Mouse (Mus musculus) midbrain, embryonic 11.5 days (tissue): ENCODE data around the gene Tead3. TPM values are rescaled to one million over a fixed set of nuclear protein-coding genes. Genes with fewer than 3 reads are reported as not detected.

Experiments
- ATAC-seq: fragments of 200-750 bp; cut with Nextera tagmentation; 2 replicates; pipeline ENCODE4 v1.8.0; 2017; ENCODE audit warnings: moderate TSS enrichment, moderate library complexity; ENCODE audit not compliant: low FRiP score
- DNase-seq: peaks from one replicate; pipeline ENCODE4 v3.0.0; 2015; ENCODE audit warnings: low spot score; ENCODE audit errors: missing footprints
- H3K27ac ChIP-seq: fragments of 300-500 bp; sonication (generic); 2 replicates; pipeline ENCODE4 v1.5.1; 2014; ENCODE audit warnings: low read depth, low read length
- H3K27me3 ChIP-seq: fragments of 300-500 bp; sonication (generic); 2 replicates; pipeline ENCODE4 v1.6.1; 2014; ENCODE audit warnings: mild to moderate bottlenecking, low read length, moderate library complexity, mixed read lengths; ENCODE audit not compliant: control insufficient read depth, insufficient read depth
- H3K36me3 ChIP-seq: fragments of 300-500 bp; sonication (generic); 2 replicates; pipeline ENCODE4 v1.6.1; 2014; ENCODE audit warnings: mild to moderate bottlenecking, low read length, moderate library complexity, mixed read lengths; ENCODE audit not compliant: control insufficient read depth, insufficient read depth
- H3K4me1 ChIP-seq: fragments of 300-500 bp; sonication (generic); 2 replicates; pipeline ENCODE4 v1.6.1; 2014; ENCODE audit warnings: low read length; ENCODE audit not compliant: control insufficient read depth, insufficient read depth
- H3K4me2 ChIP-seq: fragments of 300-500 bp; sonication (generic); 2 replicates; pipeline ENCODE4 v1.6.1; 2014; ENCODE audit warnings: mild to moderate bottlenecking, moderate library complexity
- H3K4me3 ChIP-seq: fragments of 300-500 bp; sonication (generic); 2 replicates; pipeline ENCODE4 v1.5.1; 2014; ENCODE audit warnings: low read depth, low read length
- H3K9ac ChIP-seq: fragments of 300-500 bp; sonication (generic); 2 replicates; pipeline ENCODE4 v1.6.1; 2014; ENCODE audit warnings: low read length
- H3K9me3 ChIP-seq: fragments of 300-500 bp; sonication (generic); 2 replicates; pipeline ENCODE4 v1.6.1; 2016; ENCODE audit warnings: low read length; ENCODE audit not compliant: control insufficient read depth
- WGBS: fragments of 180-500 bp; shearing (Covaris S2); extraction: QIAGEN DNeasy Blood & Tissue Kit; methylation state at CpG from one replicate; pipeline ENCODE4 v1.1.7; 2014; 5-methylcytosine and 5-hydroxymethylcytosine counted together
- polyA plus RNA-seq: library from polyadenylated mRNA; unstranded; fragments of >200 nt; fragmentation: Nextera tagmentation; extraction: Ambion mirVana; gene quantifications from 2 replicates; pipeline ENCODE4 v1.2.1, GENCODE M21; 2014

Tead3 gene
- polyA plus RNA-seq, 1 experiment from 2014 or later: 3.5 TPM

DNA sequence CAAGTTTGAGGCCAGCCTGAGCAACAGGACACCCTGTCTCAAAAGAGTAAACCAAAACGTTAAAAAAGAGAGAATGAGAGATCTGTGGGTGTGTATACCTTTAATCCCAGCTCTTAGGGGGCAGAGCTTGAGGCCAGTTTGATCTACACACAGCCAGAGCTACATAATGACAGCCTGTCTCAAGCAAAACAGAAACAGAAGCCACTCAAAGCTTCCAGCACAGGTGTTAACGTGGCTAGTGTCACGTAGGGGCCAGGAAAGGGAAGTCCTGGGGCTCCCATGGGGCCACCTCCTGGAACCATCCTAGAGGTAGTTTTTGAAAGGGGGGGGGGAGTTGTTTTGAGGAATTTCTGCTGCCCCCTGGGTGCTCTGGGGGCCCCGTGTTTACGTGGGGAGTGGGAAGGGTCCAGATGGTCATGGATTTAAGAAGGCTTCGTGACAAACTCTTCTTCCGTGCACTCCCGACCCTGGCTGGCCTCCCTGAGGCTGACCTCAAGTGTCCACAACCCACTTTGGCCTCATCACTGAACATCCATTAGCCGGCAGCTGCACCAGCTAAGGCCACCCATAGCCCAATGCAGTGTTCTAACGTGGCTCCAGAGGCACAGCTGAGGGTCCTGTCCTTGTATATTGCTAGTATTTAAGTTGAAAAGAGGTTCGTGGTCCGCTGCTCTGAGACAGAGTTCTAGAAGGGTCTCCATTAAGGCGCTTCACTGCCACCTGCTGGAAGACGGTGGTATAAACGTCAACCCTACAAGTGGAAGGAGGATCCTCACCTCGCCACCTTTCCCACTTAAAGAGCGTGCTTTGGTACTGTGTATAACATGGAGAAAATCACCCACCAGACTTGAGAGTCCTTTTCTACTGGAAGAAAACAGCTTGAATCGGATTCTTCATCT lies 42.1 kb downstream of the Tead3 start:
- H3K9ac ChIP-seq: peak overlapping the region; percentile 16; the same call in 1 of the 2 replicates
- H3K9me3 ChIP-seq: no peaks in the 10 kb centered on the region
- no peak overlapping the region for H3K4me3 ChIP-seq
- H3K27me3 ChIP-seq: no peaks in the 10 kb centered on the region
- DNase-seq (peak; percentile 98), ATAC-seq (no peak)
- no peaks in the 10 kb centered on the region for H3K36me3 ChIP-seq
- H3K4me1 ChIP-seq: peaks cover 4% of the 10 kb centered on the region; the same call in 1 of the 2 replicates
- H3K27ac ChIP-seq: no peak overlapping the region
- 16% methylated on average over 18 of the region's 18 CpGs for WGBS
- no peak overlapping the region for H3K4me2 ChIP-seq

- ATAC-seq: no peak
- Histone ChIP-seq H3K9ac (no peak overlapping the region), H3K36me3 (no peaks in the 10 kb centered on the region), H3K4me2 (no peak overlapping the region), H3K27ac (no peak overlapping the region), H3K9me3 (no peaks in the 10 kb centered on the region), H3K4me1 (peaks cover 8% of the 10 kb centered on the region), H3K4me3 (no peak overlapping the region), H3K27me3 (no peaks in the 10 kb centered on the region)
- DNase-seq: no peak
- 54% methylated on average over 10 of the region's 10 CpGs for WGBS
Observed at GRCm38 (mm10) chr17:28305172-28305571, 45.4 kb downstream of the Tead3 start.

DNA sequence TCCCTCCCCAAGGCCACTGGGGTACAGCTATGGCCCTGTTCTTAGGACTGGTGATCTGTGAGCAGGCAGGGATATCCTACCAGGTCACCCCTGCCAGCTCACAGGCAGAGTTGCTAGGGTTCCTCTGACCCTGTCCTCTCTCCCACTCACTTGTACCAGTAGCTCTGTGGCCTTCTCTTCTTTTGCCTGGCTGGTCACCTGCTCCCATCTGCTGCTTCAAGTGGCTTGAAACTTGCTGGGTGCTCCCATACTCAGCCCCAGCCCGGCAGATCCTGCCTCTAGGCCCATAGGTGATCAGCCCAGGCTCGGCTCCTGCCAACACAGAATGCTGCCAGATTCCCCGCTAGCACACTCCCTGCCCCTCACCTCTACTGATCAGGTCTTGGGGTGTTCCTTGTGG lies 49.8 kb downstream of the Tead3 start:
- WGBS: 63% methylated on average over 3 of the region's 3 CpGs
- Histone ChIP-seq H3K9me3 (no peaks in the 10 kb centered on the region), H3K4me1 (peaks cover 10% of the 10 kb centered on the region), H3K9ac (peak overlapping the region; percentile 1; the same call in 1 of the 2 replicates), H3K4me3 (no peak overlapping the region), H3K27me3 (no peaks in the 10 kb centered on the region), H3K27ac (no peak overlapping the region), H3K36me3 (no peaks in the 10 kb centered on the region), H3K4me2 (no peak overlapping the region)
- ATAC-seq (no peak), DNase-seq (no peak)

DNA sequence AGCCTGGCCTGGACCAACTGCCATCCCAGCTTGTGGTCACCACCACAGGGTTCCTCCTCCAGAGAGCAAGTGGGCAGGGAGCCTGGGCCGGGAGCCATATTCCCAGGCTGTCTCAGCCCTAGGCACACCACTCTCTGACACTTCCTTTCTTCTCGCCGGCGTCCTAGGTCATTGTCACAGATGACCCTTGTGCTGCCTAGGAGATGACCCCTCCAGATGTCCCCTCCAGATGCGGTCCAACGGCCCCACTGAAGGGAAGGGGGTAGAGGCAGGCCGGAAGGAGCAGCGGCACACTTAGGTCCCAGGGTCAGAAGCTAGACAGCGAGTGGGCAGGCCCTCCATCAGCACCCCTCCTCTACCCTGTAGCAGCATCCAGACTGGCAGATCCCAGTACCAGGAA lies 50.3 kb downstream of the Tead3 start:
- Histone ChIP-seq H3K36me3 (no peaks in the 10 kb centered on the region), H3K4me3 (no peak overlapping the region), H3K27me3 (no peaks in the 10 kb centered on the region), H3K4me1 (peaks cover 10% of the 10 kb centered on the region), H3K27ac (no peak overlapping the region; the same call in 1 of the 2 replicates), H3K9me3 (no peaks in the 10 kb centered on the region), H3K9ac (peak overlapping the region; percentile 9; the same call in 1 of the 2 replicates), H3K4me2 (no peak overlapping the region)
- DNase-seq (no peak), ATAC-seq (no peak)
- WGBS: 24% methylated on average over 9 of the region's 9 CpGs

DNA sequence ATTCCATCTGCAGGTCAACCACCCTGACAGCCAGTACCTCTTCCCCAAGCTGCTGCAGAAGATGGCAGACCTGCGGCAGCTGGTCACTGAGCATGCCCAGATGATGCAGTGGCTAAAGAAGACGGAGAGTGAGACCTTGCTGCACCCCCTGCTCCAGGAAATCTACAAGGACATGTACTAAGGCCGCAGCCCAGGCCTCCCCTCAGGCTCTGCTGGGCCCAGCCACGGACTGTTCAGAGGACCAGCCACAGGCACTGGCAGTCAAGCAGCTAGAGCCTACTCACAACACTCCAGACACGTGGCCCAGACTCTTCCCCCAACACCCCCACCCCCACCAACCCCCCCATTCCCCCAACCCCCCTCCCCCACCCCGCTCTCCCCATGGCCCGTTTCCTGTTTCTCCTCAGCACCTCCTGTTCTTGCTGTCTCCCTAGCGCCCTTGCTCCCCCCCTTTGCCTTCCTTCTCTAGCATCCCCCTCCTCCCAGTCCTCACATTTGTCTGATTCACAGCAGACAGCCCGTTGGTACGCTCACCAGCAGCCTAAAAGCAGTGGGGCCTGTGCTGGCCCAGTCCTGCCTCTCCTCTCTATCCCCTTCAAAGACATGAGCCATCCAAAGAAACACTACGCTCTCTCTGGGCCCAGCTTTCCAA lies 50.8 kb downstream of the Tead3 start:
- H3K27ac ChIP-seq: no peak overlapping the region; the same call in 1 of the 2 replicates
- H3K9me3 ChIP-seq: no peaks in the 10 kb centered on the region
- no peaks in the 10 kb centered on the region for H3K27me3 ChIP-seq
- 52% methylated on average over 10 of the region's 11 CpGs for WGBS
- no peaks in the 10 kb centered on the region for H3K36me3 ChIP-seq
- peaks cover 10% of the 10 kb centered on the region for H3K4me1 ChIP-seq
- no peak overlapping the region for H3K4me2 ChIP-seq
- no peak overlapping the region for H3K4me3 ChIP-seq
- ATAC-seq (no peak), DNase-seq (no peak)
- H3K9ac ChIP-seq: 0 out of 2 replicates have a peak overlapping the region, but pooled peaks have one; percentile 24

DNA sequence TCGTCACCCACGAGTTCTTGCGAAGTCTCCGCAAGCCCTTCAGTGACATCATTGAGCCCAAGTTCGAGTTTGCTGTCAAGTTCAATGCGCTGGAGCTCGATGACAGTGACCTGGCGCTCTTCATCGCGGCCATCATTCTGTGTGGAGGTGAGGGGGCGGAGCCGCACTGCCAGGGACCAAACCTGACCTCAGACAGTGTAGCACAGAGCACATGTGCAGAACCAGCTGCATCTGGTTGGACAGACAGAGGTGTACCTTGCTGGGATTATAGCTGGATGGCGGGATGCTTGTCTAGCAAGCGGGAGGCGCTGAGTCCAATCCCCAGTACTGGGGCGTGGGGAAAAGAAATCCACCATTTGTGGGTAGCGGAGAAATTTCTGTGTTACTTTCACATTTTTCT lies 51.7 kb downstream of the Tead3 start:
- Histone ChIP-seq H3K4me3 (no peak overlapping the region), H3K9me3 (no peaks in the 10 kb centered on the region), H3K36me3 (no peaks in the 10 kb centered on the region), H3K27ac (no peak overlapping the region), H3K27me3 (no peaks in the 10 kb centered on the region), H3K4me1 (peaks cover 13% of the 10 kb centered on the region), H3K4me2 (no peak overlapping the region), H3K9ac (no peak overlapping the region)
- ATAC-seq (no peak), DNase-seq (no peak)
- WGBS: 94% methylated on average over 17 of the region's 17 CpGs

DNA sequence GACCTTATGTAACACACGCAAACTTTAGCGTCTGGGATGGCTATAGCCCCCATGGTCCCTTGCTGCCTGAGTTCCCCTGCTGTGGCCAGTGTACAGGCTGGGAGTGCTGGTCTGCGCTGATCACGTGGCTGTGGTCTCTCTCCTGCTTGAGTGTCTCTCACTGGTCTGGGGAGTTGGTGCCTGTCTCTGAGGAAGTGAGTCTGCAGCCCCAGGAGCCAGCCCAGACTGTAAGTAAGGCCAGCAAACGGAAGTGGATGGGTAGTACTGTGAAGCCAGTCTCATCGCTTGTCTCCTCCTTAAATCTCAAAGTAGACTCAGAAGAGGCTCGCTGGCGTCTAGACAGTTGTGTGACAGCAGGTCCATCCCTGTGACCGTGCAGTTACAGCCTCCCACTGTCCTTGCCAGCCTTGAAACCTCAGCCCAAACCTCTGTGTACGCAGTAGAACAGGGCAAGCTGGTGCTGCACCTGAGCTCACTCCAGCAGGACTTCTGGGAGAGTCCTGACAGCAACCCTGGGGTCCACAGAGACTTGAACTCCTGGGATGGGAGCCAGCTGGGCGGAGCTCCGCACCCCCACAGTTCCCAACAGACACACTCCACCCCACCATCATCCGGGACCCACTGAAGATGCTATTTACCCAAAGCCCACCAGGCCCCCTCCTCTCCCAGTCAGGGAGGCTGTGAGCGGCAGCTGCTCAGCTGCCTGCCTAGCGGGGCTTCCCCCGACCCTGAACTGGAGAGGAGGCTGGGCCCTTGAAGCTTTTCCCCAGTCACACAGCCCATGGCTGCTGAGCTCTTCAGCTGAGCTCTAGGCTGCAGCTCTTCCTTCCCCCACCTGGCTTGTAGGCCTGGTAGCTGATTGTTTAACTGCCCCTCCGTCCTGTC lies 55.9 kb downstream of the Tead3 start:
- Histone ChIP-seq H3K36me3 (no peaks in the 10 kb centered on the region), H3K4me1 (peaks cover 5% of the 10 kb centered on the region), H3K27me3 (no peaks in the 10 kb centered on the region), H3K4me3 (no peak overlapping the region), H3K27ac (no peak overlapping the region; the same call in 1 of the 2 replicates), H3K9ac (no peak overlapping the region), H3K9me3 (no peaks in the 10 kb centered on the region), H3K4me2 (no peak overlapping the region)
- ATAC-seq (no peak), DNase-seq (no peak)
- WGBS: 73% methylated on average over 17 of the region's 17 CpGs

- Histone ChIP-seq H3K36me3 (no peaks in the 10 kb centered on the region), H3K27me3 (no peaks in the 10 kb centered on the region), H3K4me1 (peaks cover 3% of the 10 kb centered on the region; the same call in 1 of the 2 replicates), H3K4me3 (no peak overlapping the region), H3K9ac (no peak overlapping the region), H3K9me3 (no peaks in the 10 kb centered on the region), H3K27ac (no peak overlapping the region), H3K4me2 (no peak overlapping the region)
- DNase-seq (no peak), ATAC-seq (no peak)
- 81% methylated on average over 4 of the region's 4 CpGs for WGBS
Observed at GRCm38 (mm10) chr17:28293716-28294115, 56.9 kb downstream of the Tead3 start.
